Mouse (Mus musculus): Measurements from ENCODE around the gene Lta. TPM values are rescaled to one million over a fixed set of nuclear protein-coding genes. Genes with fewer than 3 reads are reported as not detected.

The Lta gene
- total and polyA plus RNA-seq, 3 experiments = not detected

DNA sequence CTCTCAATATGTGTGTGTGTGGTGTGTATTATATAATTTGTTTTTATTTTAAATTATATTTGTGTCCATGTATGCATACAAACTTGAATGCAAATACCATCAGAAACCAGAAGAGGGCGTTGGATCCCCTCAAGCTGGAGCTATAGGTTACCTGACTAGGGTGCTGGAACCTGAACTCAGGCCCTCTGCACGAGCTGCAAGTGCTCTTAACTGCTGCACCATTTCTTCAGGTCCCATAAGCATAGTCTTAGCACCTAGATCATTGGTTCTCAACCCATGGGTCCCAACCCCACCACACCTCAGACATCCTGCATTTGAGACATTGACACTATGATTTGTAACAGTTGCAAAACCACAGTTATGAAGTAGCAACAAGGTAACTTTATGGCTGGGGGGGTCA, 13.4 kb downstream of the Lta start:
- Histone ChIP-seq H3K4me3 (ENCODE audit: low read depth, low read length) (no peak overlapping the region), H3K4me1 (ENCODE audit: insufficient read depth, low read depth, low read length) (peaks cover 81% of the 10 kb centered on the region), H3K36me3 (replicated peaks) (no peaks in the 10 kb centered on the region), H3K27me3 (ENCODE audit: insufficient read depth, low read length) (peaks cover 27% of the 10 kb centered on the region), H3K9me3 (replicated peaks) (no peaks in the 10 kb centered on the region; the same call in 1 of the 2 replicates)
- ATAC-seq (ENCODE audit: extremely low read depth, insufficient number of reproducible peaks, low FRiP score, poor library complexity, severe bottlenecking) (no peak), DNase-seq (ENCODE audit: low spot score) (no peak)
- no peak for TF ChIP-seq GATA1 (IDR thresholded peaks at IDR 0.05; ENCODE audit: borderline replicate concordance, low read length)
- TF ChIP-seq CTCF (IDR thresholded peaks at IDR 0.05; ENCODE audit: low read depth, low read length) = no peak
- TF ChIP-seq GATA2 (IDR thresholded peaks at IDR 0.05; ENCODE audit: borderline replicate concordance, low read depth, low read length) = no peak
- TF ChIP-seq TAL1 (conservative IDR thresholded peaks at IDR 0.05; ENCODE audit: low read depth, low read length) = no peak
- no peak for TF ChIP-seq POLR2AphosphoS5 (IDR thresholded peaks at IDR 0.05; ENCODE audit: insufficient replicate concordance, low read depth, low read length)

DNA sequence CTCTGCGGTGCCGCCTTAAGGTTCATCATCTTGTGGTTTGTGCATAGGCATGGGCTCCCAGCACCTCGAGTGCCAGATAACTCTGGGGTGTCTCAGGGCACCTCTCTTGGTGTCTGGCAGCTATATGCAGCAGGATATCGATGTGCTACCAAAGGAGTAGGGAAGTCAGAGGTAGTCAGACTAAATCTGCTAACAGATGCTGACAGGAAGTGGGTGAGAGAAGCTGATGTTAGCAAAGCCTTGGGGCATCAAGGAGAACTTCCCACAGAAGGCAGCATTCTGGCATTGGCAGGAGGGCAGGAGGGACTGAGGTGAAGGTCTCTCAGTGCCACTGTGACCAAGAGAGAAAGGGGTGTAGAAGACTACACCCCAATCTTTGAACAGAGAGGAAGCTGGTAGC, 15.1 kb downstream of the Lta start:
- peaks cover 77% of the 10 kb centered on the region for H3K4me1 ChIP-seq (ENCODE audit: insufficient read depth, low read depth, low read length)
- H3K9me3 ChIP-seq (replicated peaks) = no peaks in the 10 kb centered on the region
- ATAC-seq (ENCODE audit: extremely low read depth, insufficient number of reproducible peaks, low FRiP score, poor library complexity, severe bottlenecking) (no peak), DNase-seq (ENCODE audit: low spot score) (no peak)
- no peak overlapping the region for H3K4me3 ChIP-seq (ENCODE audit: low read depth, low read length)
- no peak for TF ChIP-seq GATA2 (IDR thresholded peaks at IDR 0.05; ENCODE audit: borderline replicate concordance, low read depth, low read length)
- TF ChIP-seq POLR2AphosphoS5 (IDR thresholded peaks at IDR 0.05; ENCODE audit: insufficient replicate concordance, low read depth, low read length) = no peak
- no peak for TF ChIP-seq GATA1 (IDR thresholded peaks at IDR 0.05; ENCODE audit: borderline replicate concordance, low read length)
- TF ChIP-seq TAL1 (conservative IDR thresholded peaks at IDR 0.05; ENCODE audit: low read depth, low read length) = no peak
- TF ChIP-seq CTCF (IDR thresholded peaks at IDR 0.05; ENCODE audit: low read depth, low read length) = no peak
- peaks cover 12% of the 10 kb centered on the region for H3K27me3 ChIP-seq (ENCODE audit: insufficient read depth, low read length)
- peaks cover 2% of the 10 kb centered on the region for H3K36me3 ChIP-seq (replicated peaks)

- peaks cover 9% of the 10 kb centered on the region for H3K36me3 ChIP-seq (replicated peaks)
- no peaks in the 10 kb centered on the region for H3K9me3 ChIP-seq (replicated peaks)
- H3K4me1 ChIP-seq (ENCODE audit: insufficient read depth, low read depth, low read length) = peaks cover 77% of the 10 kb centered on the region
- ATAC-seq (ENCODE audit: extremely low read depth, insufficient number of reproducible peaks, low FRiP score, poor library complexity, severe bottlenecking) (no peak), DNase-seq (ENCODE audit: low spot score) (no peak)
- no peak overlapping the region; the same call in 1 of the 2 replicates for H3K4me3 ChIP-seq (ENCODE audit: low read depth, low read length)
- H3K27me3 ChIP-seq (ENCODE audit: insufficient read depth, low read length) = peaks cover 3% of the 10 kb centered on the region; the same call in 1 of the 2 replicates
- TF ChIP-seq POLR2AphosphoS5 (IDR thresholded peaks at IDR 0.05; ENCODE audit: insufficient replicate concordance, low read depth, low read length) (no peak), TAL1 (conservative IDR thresholded peaks at IDR 0.05; ENCODE audit: low read depth, low read length) (no peak), CTCF (IDR thresholded peaks at IDR 0.05; ENCODE audit: low read depth, low read length) (no peak), GATA1 (IDR thresholded peaks at IDR 0.05; ENCODE audit: borderline replicate concordance, low read length) (no peak), GATA2 (IDR thresholded peaks at IDR 0.05; ENCODE audit: borderline replicate concordance, low read depth, low read length) (no peak)
These were observed 16.0 kb downstream of the Lta start for GRCm38 (mm10) chr17:35189186-35189585.

- Histone ChIP-seq H3K36me3 (replicated peaks) (peaks cover 15% of the 10 kb centered on the region), H3K9me3 (replicated peaks) (no peaks in the 10 kb centered on the region), H3K27me3 (ENCODE audit: insufficient read depth, low read length) (no peaks in the 10 kb centered on the region), H3K4me1 (ENCODE audit: insufficient read depth, low read depth, low read length) (peaks cover 68% of the 10 kb centered on the region), H3K4me3 (ENCODE audit: low read depth, low read length) (peak within 1 kb of the TSS; percentile 60)
- TF ChIP-seq CTCF (IDR thresholded peaks at IDR 0.05; ENCODE audit: low read depth, low read length) (no peak), TAL1 (conservative IDR thresholded peaks at IDR 0.05; ENCODE audit: low read depth, low read length) (no peak), POLR2AphosphoS5 (IDR thresholded peaks at IDR 0.05; ENCODE audit: insufficient replicate concordance, low read depth, low read length) (no peak), GATA2 (IDR thresholded peaks at IDR 0.05; ENCODE audit: borderline replicate concordance, low read depth, low read length) (no peak), GATA1 (IDR thresholded peaks at IDR 0.05; ENCODE audit: borderline replicate concordance, low read length) (no peak)
- ATAC-seq (ENCODE audit: extremely low read depth, insufficient number of reproducible peaks, low FRiP score, poor library complexity, severe bottlenecking) (0 out of 2 replicates have a peak, but pooled peaks have one; percentile 32), DNase-seq (ENCODE audit: low spot score) (no peak)
These were observed 17.1 kb downstream of the Lta start, which contains the start of gene Lst1 for GRCm38 (mm10) chr17:35187959-35188610. TSS of gene Lst1 (minus strand) at chr17:35188439.

DNA sequence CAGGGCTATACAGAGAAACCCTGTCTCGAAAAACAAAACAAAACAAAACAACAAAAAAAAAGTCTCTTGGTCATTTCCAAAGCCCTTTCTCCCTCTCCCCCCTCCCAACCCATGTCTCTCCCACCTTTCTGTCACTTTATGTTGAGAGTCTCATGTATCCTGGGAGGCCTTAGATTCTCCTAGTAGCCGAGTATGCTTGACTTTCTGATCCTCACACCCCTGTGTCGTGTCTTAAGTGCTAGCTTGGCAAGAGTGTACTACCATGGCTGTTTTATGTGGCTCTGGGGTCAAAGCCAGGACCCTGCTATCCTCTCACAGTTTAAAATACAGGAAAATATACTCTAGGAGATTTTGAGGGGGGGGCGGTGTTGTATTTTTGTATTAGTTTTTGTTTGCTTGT, 17.8 kb downstream of the Lta start:
- ATAC-seq (ENCODE audit: extremely low read depth, insufficient number of reproducible peaks, low FRiP score, poor library complexity, severe bottlenecking) (no peak), DNase-seq (ENCODE audit: low spot score) (no peak)
- TF ChIP-seq GATA1 (IDR thresholded peaks at IDR 0.05; ENCODE audit: borderline replicate concordance, low read length) (no peak), POLR2AphosphoS5 (IDR thresholded peaks at IDR 0.05; ENCODE audit: insufficient replicate concordance, low read depth, low read length) (no peak), CTCF (IDR thresholded peaks at IDR 0.05; ENCODE audit: low read depth, low read length) (no peak), TAL1 (conservative IDR thresholded peaks at IDR 0.05; ENCODE audit: low read depth, low read length) (no peak), GATA2 (IDR thresholded peaks at IDR 0.05; ENCODE audit: borderline replicate concordance, low read depth, low read length) (no peak)
- Histone ChIP-seq H3K27me3 (ENCODE audit: insufficient read depth, low read length) (no peaks in the 10 kb centered on the region), H3K36me3 (replicated peaks) (peaks cover 15% of the 10 kb centered on the region), H3K4me1 (ENCODE audit: insufficient read depth, low read depth, low read length) (peaks cover 66% of the 10 kb centered on the region), H3K4me3 (ENCODE audit: low read depth, low read length) (peak overlapping the region; percentile 60; the same call in 1 of the 2 replicates), H3K9me3 (replicated peaks) (no peaks in the 10 kb centered on the region)

DNA sequence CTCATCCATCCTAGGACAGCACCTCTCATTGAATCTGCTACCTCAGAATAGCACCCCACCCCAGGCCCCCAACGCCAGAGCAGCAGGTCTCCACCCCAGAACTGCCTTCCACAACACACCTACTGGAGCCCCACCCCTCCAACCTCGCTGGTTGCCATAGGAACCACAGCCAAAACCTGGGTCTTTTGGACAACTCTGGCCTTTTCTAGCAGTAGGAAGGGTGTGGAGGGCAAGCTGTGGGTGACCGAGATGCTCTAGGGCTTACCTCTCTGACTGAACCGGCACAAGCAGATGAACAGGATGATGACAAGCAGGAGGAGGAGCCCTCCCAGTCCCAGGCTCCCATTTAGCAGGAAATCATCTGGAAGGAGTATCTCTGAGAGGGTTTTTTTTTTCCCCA, 18.5 kb downstream of the Lta start:
- peaks cover 63% of the 10 kb centered on the region for H3K4me1 ChIP-seq (ENCODE audit: insufficient read depth, low read depth, low read length)
- H3K4me3 ChIP-seq (ENCODE audit: low read depth, low read length) = peak overlapping the region; percentile 66
- H3K9me3 ChIP-seq (replicated peaks) = no peaks in the 10 kb centered on the region
- peak; percentile 24; the same call in 1 of the 2 replicates for ATAC-seq (ENCODE audit: extremely low read depth, insufficient number of reproducible peaks, low FRiP score, poor library complexity, severe bottlenecking)
- H3K27me3 ChIP-seq (ENCODE audit: insufficient read depth, low read length) = no peaks in the 10 kb centered on the region
- H3K36me3 ChIP-seq (replicated peaks) = peaks cover 15% of the 10 kb centered on the region
- TF ChIP-seq GATA1 (IDR thresholded peaks at IDR 0.05; ENCODE audit: borderline replicate concordance, low read length) = no peak
- no peak for TF ChIP-seq TAL1 (conservative IDR thresholded peaks at IDR 0.05; ENCODE audit: low read depth, low read length)
- DNase-seq (ENCODE audit: low spot score) = no peak
